Mouse (Mus musculus) gastrocnemius, postnatal 4 days (tissue): ENCODE measurements at regions not wholly inside any gene's neighbourhood (a gene's known extent, or its start where the extent isn't known, plus 50 kb on each side); places are given as distances from the start of the nearest gene placed in this dataset.

Experiments
- DNase-seq, 2 experiments: peaks; one replicate each; pipeline ENCODE4 v3.0.0; 2021 to 2022; ENCODE audit warnings: low spot score in 2 of 2, mixed read lengths in 2 of 2

GRCm38 (mm10) chr4:131208166-131208565 is 264.0 kb downstream of the Matn1 start:
- no peak for DNase-seq

- no peak for DNase-seq
These were observed 264.5 kb downstream of the Matn1 start for GRCm38 (mm10) chr4:131208637-131209036.

GRCm38 (mm10) chr4:131212711-131213110 is 268.5 kb downstream of the Matn1 start:
- no peak for DNase-seq

- no peak for DNase-seq
These were observed 271.5 kb downstream of the Matn1 start for GRCm38 (mm10) chr4:131215682-131216081.

GRCm38 (mm10) chr4:131216361-131216760 is 272.2 kb downstream of the Matn1 start:
- no peak for DNase-seq

GRCm38 (mm10) chr4:131217083-131217482 is 272.9 kb downstream of the Matn1 start:
- DNase-seq: no peak

- DNase-seq: no peak
These were observed 273.5 kb downstream of the Matn1 start for GRCm38 (mm10) chr4:131217571-131218155.

- DNase-seq: no peak
These were observed 276.8 kb downstream of the Matn1 start for GRCm38 (mm10) chr4:131220966-131221365.

GRCm38 (mm10) chr4:131230361-131230760 is 286.2 kb downstream of the Matn1 start:
- DNase-seq: no peak

GRCm38 (mm10) chr4:131236611-131237031 is 292.4 kb downstream of the Matn1 start:
- DNase-seq: no peak

GRCm38 (mm10) chr4:131238591-131238990 is 294.4 kb downstream of the Matn1 start:
- DNase-seq: no peak

- no peak for DNase-seq
These were observed 294.9 kb downstream of the Matn1 start for GRCm38 (mm10) chr4:131239132-131239531.

- DNase-seq: no peak
These were observed 296.3 kb downstream of the Matn1 start for GRCm38 (mm10) chr4:131240457-131240856.

- DNase-seq: no peak
These were observed 298.1 kb downstream of the Matn1 start for GRCm38 (mm10) chr4:131242250-131242649.

- DNase-seq: no peak
These were observed 299.7 kb downstream of the Matn1 start for GRCm38 (mm10) chr4:131243744-131244387.

GRCm38 (mm10) chr4:131252602-131253442 is 308.6 kb downstream of the Matn1 start:
- peak; percentile 55 to 72 for DNase-seq

GRCm38 (mm10) chr4:131253443-131253817 is 309.2 kb downstream of the Matn1 start:
- no peak for DNase-seq

GRCm38 (mm10) chr4:131254243-131254642 is 310.1 kb downstream of the Matn1 start:
- DNase-seq: no peak

GRCm38 (mm10) chr4:131254691-131255090 is 310.5 kb downstream of the Matn1 start:
- DNase-seq: no peak

GRCm38 (mm10) chr4:131261236-131261635 is 317.1 kb downstream of the Matn1 start:
- DNase-seq: no peak

- no peak for DNase-seq
These were observed 318.7 kb downstream of the Matn1 start for GRCm38 (mm10) chr4:131262909-131263308.

- no peak for DNase-seq
These were observed 322.6 kb downstream of the Matn1 start for GRCm38 (mm10) chr4:131266764-131267163.
